Mouse (Mus musculus): ENCODE measurements at regions not wholly inside any gene's neighbourhood (a gene's known extent, or its start where the extent isn't known, plus 50 kb on each side); places are given as distances from the start of the nearest gene placed in this dataset.
A peak's percentile ranks its signal among the peaks of the same experiment; 100 is the strongest.

GRCm38 (mm10) chr3:144069979-144070540, 135.0 kb downstream of the Lmo4 start:
- peak; percentile 21 for DNase-seq

DNA sequence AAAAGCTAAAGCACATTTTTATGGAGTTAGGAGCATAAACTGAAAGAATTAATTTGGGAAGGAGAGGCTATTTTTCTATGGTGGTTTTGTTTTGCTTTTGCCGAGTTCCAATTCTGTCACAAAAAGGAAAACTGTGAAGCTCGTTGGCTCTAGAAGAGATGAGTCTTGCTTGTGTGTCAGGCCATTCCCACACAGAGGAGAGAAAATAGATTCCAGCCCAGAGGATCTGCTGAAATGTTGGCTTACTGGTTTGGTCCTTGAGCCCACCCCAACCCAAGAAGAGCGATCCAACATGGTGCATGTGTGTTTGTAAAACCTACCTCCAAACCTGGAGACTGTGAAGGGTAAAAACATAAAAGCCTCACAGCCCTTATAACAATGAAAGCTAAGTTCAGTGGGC, 138.0 kb downstream of the Lmo4 start:
- DNase-seq, result no peak

- DNase-seq, result no peak
These were observed 146.9 kb downstream of the Lmo4 start for GRCm38 (mm10) chr3:144058106-144058505.

GRCm38 (mm10) chr3:144050341-144050740, 154.7 kb downstream of the Lmo4 start:
- no peak for DNase-seq

GRCm38 (mm10) chr3:144049270-144049669, 155.8 kb downstream of the Lmo4 start:
- no peak for DNase-seq

- no peak for DNase-seq
These were observed 160.7 kb downstream of the Lmo4 start for GRCm38 (mm10) chr3:144044366-144044765.

DNA sequence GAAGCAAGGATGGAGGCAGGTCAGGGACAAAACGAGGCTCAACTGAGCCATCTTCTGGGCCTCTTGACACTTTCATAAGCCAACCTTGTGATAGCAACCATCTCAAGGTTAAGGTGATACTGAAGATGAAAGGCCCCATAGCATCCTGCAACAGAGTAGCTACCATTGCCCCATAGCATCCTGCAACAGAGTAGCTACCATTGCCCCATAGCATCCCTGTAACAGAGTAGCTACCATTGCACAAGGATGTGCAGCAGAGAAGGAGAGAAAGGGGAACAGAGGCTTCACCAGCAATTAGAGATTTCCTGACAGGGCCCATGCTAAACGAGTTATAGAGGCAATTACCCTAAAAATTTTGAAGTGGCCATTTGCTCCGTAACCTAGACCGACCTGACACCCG, 163.2 kb downstream of the Lmo4 start:
- no peak for DNase-seq

DNA sequence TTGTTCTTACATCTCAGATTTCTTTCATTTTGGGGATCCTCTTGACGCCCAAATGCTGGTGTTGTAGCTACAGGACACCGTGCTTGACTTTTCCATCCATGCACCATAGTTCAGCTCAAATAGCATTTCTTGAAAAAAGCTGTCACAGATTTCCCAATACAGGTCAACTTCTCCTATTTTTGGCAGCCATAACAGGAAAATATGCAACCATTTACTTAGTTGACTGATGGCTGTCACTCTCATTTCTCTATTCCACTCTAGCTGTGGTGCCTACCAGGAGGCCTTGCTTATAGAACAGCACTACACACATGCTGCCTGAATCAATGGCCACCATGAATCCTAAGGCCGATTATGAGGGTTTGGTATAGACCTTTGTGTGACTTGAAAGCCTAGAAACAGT, 165.5 kb downstream of the Lmo4 start:
- no peak for DNase-seq

- DNase-seq, result no peak
These were observed 175.4 kb downstream of the Lmo4 start for GRCm38 (mm10) chr3:144029611-144030010.

DNA sequence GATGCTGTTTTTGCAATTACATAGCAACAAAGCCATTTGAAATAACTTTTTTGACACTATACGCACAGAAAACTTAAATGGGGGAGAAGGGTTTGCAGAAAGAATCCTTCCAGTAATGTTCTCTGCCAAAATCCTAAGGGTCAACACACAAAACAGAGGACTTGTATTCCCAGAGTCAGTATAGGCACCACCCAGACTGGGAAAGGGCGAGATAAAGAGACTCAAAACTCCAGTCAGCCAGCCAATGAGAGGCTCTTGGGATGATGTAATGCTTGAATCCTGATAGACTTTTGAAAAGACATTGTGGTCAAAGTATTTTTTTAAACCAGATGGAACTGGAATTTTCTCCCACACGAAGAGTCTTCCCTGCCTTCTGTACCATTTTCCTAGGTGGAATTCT, 175.9 kb downstream of the Lmo4 start:
- peak; percentile 17 for DNase-seq

DNA sequence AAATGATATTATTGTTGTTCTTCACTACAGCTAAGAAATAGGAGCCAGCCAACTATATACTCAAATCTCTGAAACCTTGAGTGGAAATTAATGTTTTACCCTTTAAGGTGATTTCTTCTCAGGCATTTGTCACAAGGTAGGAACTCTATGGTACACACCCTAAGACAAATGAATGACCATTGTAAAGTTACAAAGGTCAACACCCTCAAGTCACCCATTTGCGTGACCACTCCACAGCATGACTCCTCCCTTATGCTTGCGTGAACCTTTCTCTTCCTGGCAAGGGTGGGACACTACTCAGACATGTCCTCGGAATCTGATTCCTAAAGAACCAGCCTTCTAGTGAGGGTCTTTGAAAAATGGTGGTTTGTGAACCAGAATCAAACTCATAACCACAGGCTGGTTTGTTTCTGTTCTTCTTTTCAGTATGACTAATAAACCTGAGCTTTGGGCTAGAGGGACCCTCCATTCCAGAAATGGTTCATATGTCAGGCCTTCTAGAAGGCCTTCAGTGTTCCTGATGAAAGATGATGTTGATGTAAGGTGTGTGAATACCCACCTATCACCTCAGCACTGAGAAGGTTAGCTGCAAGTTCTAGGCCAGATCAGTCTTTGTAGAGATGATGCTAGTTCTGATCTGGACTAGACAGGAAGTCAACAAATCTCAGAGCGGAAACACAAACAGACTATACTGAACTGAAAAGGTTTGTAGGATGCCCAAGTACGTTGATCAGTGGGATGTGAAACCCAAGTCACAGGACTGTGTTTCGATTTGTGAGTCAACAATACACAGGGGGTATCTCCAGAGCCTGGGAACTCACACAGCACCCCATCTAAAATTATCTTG, 177.7 kb downstream of the Lmo4 start:
- no peak for DNase-seq

DNA sequence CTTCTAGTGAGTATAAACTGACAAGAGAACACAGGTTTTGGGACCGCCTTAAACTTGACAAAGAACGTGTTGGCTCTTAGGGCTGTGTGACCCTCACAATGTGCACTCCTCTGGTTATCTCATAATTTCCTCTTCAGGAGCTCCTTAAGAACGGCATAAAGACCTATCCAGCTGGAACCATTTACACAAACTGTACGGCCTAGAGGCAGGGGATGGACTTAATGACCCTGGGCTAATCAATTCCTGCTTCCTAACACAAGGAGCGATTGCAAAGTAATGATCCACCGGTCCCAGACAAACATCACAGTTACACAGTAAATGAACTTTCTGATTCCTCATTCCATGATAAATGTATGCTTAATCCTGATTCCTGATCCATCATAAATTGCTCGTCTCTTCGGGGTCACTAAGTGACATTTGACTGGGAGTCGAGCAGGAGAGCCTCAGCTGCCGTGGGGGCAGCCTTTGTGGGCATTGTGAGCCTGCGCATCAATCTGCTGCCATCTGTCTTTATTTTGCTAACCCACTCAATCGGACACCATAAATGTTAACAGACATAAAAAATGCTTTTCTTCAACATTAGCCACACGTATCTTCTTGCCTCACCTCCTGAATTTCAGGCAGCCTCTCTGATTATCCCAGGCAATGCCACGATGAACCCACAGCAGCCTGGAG, 179.4 kb downstream of the Lmo4 start:
- DNase-seq, result no peak

DNA sequence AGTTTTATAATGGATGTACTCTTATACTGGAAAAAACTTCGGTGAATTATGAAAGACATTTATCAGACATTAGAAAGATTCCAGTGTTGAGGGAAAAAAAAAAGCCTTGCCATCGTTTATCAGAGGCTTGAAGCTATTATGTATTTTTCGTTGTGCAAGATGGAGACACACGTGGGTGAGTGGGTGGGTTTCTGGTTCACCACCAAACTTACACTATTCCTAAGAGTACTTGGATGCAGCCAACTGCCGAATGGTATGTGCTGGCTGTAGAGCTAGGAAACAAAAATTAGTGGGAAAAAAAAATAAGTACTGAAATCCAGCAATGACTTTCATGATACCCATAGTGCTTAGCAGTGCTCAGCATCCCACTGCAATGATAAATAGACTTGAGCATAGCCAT, 180.8 kb downstream of the Lmo4 start:
- no peak for DNase-seq

- no peak for DNase-seq
These were observed 182.0 kb downstream of the Lmo4 start for GRCm38 (mm10) chr3:144023058-144023457.

- no peak for DNase-seq
These were observed 183.1 kb downstream of the Lmo4 start for GRCm38 (mm10) chr3:144021969-144022368.

GRCm38 (mm10) chr3:144020189-144020940, 184.7 kb downstream of the Lmo4 start:
- no peak for DNase-seq

- no peak for DNase-seq
These were observed 185.7 kb downstream of the Lmo4 start for GRCm38 (mm10) chr3:144019293-144019692.

DNA sequence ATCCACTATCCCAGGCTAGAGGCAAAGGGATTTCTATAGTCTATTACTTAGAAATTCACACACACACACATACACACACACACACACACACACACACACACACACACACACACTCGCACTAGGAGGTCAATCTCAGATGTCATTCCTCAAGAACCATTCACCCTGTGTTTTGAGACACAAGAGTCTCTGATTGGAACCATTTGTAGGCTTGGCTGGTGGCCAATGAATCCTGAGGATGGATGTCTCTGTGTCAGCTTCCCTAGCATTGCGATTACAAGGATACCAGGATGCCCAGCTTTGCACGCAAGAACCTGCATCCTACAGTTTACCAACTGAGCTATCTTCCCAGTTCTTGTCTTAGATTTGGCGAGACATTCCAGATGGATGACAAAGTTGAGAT, 186.5 kb downstream of the Lmo4 start:
- DNase-seq, result peak; percentile 57

DNA sequence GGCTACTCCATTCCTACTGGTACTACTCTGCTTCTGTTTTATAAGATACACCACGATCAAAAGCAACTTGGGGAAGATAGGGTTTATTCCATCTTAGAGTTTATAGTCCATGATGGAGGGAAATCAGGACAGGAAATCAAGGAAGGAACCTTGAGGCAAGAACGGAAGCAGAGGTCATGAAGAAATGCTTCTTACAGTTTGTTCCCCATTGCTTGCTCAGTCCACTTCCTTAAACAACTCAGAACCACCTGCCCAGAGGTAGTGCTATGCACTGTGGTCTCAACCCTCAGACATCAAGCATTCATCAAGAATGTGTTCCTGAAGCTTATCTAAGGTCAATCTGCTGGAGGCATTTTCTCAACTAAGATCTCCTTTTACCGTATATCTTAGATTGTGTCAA, 189.8 kb downstream of the Lmo4 start:
- no peak for DNase-seq

DNA sequence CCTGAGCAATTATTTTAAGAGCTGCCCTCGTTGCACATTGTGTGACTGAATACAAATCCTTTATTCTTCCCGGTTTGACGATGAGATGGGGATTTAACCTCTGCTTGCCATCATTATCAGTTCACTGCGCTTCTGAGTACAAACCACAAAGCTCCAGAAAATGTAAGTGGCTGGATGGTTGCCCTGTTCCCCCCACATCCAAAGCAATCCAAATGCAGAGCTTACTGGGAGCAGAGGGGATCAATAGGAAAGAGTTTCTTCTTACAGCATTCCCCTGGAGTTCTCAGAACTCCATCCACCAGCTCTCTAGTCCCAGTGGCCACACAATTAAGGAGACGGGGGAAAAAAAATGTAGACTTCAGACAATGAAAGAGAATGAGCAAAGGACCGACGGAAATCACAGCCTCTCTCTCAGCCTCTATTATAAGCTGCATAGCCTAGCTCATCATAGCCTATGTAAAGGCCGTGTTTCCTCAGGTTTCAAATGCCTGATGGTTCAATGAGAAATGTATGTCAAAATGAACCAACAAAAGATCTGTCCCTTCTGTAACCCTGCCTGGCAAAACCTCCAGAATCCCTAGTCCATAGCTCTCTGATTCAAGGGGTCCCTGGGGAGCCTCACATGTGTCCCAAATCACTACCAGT, 191.4 kb downstream of the Lmo4 start:
- DNase-seq, result no peak

GRCm38 (mm10) chr3:144012820-144013219, 192.2 kb downstream of the Lmo4 start:
- no peak for DNase-seq

GRCm38 (mm10) chr3:144012173-144012572, 192.8 kb downstream of the Lmo4 start:
- DNase-seq, result no peak

Data from heart, postnatal 4 days (tissue).